In the genomic region with DNA sequence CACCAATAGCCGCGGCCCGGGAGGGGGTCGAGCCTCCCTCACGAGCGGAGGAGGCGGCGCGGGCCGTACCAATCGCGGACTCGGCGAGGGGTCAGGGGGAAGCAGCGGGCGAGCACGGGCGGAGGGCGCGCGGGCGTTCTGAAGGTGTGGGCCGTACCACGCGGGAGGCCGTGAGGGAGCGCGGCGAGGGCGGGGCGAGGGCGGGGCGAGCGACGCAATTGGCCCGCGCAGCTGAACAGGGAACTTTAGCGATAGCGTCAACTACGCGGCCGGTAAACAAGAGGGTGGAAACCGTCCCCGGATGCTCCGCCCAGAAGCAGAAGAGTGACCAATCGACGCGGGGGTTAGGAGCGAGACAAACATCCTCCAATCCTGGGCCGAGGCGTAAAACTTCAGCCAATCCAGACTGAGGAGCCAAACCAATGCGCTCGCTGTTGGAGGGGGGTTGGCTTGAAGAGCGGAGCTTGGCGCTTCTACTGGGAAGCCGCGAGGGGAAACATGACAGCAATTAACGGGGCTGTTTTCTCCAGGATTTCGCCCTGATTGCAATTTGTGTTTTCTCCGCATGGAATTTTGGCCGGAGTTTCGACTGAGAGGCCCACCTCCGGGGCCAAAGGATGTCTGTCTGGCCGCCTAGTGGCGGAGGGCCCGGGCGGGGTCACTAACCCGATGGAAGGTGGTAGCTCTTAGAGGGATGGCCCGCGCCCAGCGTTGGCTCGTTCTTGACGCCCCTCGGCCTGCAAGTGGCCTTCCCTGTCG, we compare ENCODE assay signal across 8 mouse cellular contexts. TPM values are rescaled to one million over a fixed set of nuclear protein-coding genes. Genes with fewer than 3 reads are reported as not detected.
A peak's percentile ranks its signal among the peaks of the same experiment; 100 is the strongest.
DNase-seq lines count a peak whose midpoint lies in the region; ATAC-seq and TF ChIP-seq lines count a peak whose summit lies in the region.

Gene Rmnd5a, minus strand, starts transcription at position 146 of the 759 bp plus-strand sequence.

- no peak for TF ChIP-seq CTCF in Patski (IDR thresholded peaks at IDR 0.05)

- H3K27ac ChIP-seq in hindbrain, embryonic 13.5 days = peak within 1 kb of the TSS; percentile 98

- DNase-seq in Patski (ENCODE audit: low read depth, low spot score) = peak; percentile 95
- DNase-seq in cerebellum, postnatal 14 days = peak; percentile 99
- peak; percentile 97 to 99 for DNase-seq in frontal cortex, postnatal 14 days (ENCODE audit: low spot score in 2 of 2)
- DNase-seq in layer of hippocampus, postnatal 25 days (ENCODE audit: extremely low spot score in 1 of 2, low spot score in 1 of 2) = peak; percentile 93 to 98
- peak; percentile 99 for DNase-seq in lung, postnatal 25 days (ENCODE audit: low spot score)
- peak; percentile 98 for DNase-seq in retina, embryonic 14.5 days (ENCODE audit: low spot score)
- DNase-seq in thymus, postnatal 4 days = peak; percentile 99

- in situ Hi-C loops in Patski (cut with MboI; ENCODE audit: low pct_unique_long_range_greater_than_20kb) = loop anchor here (25.0 kb wide), 1 partner anchor 372 kb away; no protein-coding TSS in a partner anchor

- H3K4me2 ChIP-seq in hindbrain, embryonic 13.5 days = peak within 1 kb of the TSS; percentile 86

- H3K27me3 ChIP-seq in Patski = no peaks in the 10 kb centered on the region
- H3K27me3 ChIP-seq in hindbrain, embryonic 13.5 days = no peaks in the 10 kb centered on the region

- peak; percentile 98 for ATAC-seq in Patski
- ATAC-seq in hindbrain, embryonic 13.5 days (ENCODE audit: low FRiP score) = peak; percentile 99

- H3K4me3 ChIP-seq in hindbrain, embryonic 13.5 days = peak within 1 kb of the TSS; percentile 85

- peak within 1 kb of the TSS; percentile 95 for H3K9ac ChIP-seq in hindbrain, embryonic 13.5 days

- no peaks in the 10 kb centered on the region for H3K36me3 ChIP-seq in hindbrain, embryonic 13.5 days

- WGBS in hindbrain, embryonic 13.5 days = under 1% methylated on average over 70 of the region's 75 CpGs

- CTCF ChIA-PET in Patski (lab: Charles Lee) = interaction anchor here (1.3 to 1.6 kb wide), 2 partner anchors 54 to 56 kb away, joined by 3 to 5 read pairs; no protein-coding TSS in a partner anchor

- POLR2A ChIA-PET in Patski (lab: Charles Lee) = interaction anchor here (0.8 to 1.8 kb wide), 4 partner anchors 9 to 191 kb away, joined by 3 to 8 read pairs (median 4); partner anchors contain the start of gene Rnf103

- peaks cover 43% of the 10 kb centered on the region for H3K4me1 ChIP-seq in hindbrain, embryonic 13.5 days (replicated peaks)

- no peaks in the 10 kb centered on the region for H3K9me3 ChIP-seq in hindbrain, embryonic 13.5 days

RNA-seq across cellular contexts. Expression of gene Rmnd5a, which starts in this region (rescaled TPM):
- polyA plus RNA-seq in Patski (2021) = 49.4 TPM
- 7.8 and 9.0 TPM in 2 replicates for polyA plus RNA-seq in hindbrain, embryonic 13.5 days (2015; fragmentation: Nextera tagmentation; extraction: Ambion mirVana)
- 10 to 100 TPM; 90.8 to 96.3 TPM for total RNA-seq in layer of hippocampus, postnatal 25 days (2021)

Comparison
In these comparisons a context has a peak if more than half of its experiments do, and no peak if none do; other contexts are left out.
1. Peak in every context shown above with its lines: DNase-seq, ATAC-seq, H3K4me3 ChIP-seq and H3K27ac ChIP-seq.